ENCODE assay signal across 18 mouse cellular contexts in the genomic region with DNA sequence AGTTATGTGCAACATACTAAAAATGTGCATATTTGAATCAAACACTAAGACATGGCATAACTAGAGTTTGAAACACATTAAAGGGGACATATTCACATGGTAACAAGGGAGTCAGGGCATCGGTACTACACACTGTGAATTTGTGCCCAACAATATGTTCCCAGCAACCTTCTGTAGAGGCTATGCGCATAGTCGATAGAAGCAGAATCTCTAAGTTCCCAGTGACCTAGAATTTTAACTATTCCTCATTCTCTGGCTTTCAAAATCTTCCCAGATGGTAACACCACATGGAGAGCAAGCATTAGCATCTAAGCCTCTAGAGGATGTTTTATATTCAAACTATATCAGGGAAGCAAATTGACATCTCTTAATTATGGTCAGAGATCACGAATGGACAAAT.
A peak's percentile ranks its signal among the peaks of the same experiment; 100 is the strongest.
DNase-seq lines count a peak whose midpoint lies in the region; ATAC-seq lines count a peak whose summit lies in the region.
"Had no signal": no experiment of that assay in that cellular context is flagged by ENCODE, and none has a peak within 500 bp of the region (broad histone marks: within the 10 kb centered on the region; RNA-seq: fewer than 3 reads in every experiment).

No protein-coding gene starts in this region.

- peak; percentile 95 for ATAC-seq in frontal cortex, adult (ENCODE audit: low TSS enrichment)
- ATAC-seq: activated CD4-positive, CD25-positive, alpha-beta regulatory T cell, adult 4 months; intestine, embryonic 15.5 days; Patski had no signal

- DNase-seq in frontal cortex, postnatal 10 days (ENCODE audit: low spot score in 2 of 2) = no peak
- peak; percentile 1 to 42 for DNase-seq in layer of hippocampus, adult 18-20 months (ENCODE audit: low spot score in 2 of 2)
- no peak for DNase-seq in layer of hippocampus, postnatal 25 days (ENCODE audit: extremely low spot score in 1 of 2, low spot score in 1 of 2)
- DNase-seq in brain, adult 2 months (ENCODE audit: low read depth, low spot score) = peak; percentile 45
- peak; percentile 30 for DNase-seq in brain, embryonic 18.5 days (ENCODE audit: low read depth, low spot score)
- DNase-seq in liver = no peak
- DNase-seq: adrenal gland, postnatal 14 days; cerebellum, adult 11-12 months; cerebellum, adult 9-10 months; cerebellum, postnatal 25 days; gastrocnemius, postnatal 36 days; heart, adult 11 months; heart, postnatal 10 days; heart, postnatal 4 days had no signal

Comparison
In these comparisons a context has a peak if more than half of its experiments do, and no peak if none do; other contexts are left out.
1. DNase-seq: peak in layer of hippocampus, adult 18-20 months (2 of 2), brain, adult 2 months (single experiment) and brain, embryonic 18.5 days (single experiment); none in frontal cortex, postnatal 10 days (0 of 2), layer of hippocampus, postnatal 25 days (0 of 2) and liver (single experiment).